Mouse (Mus musculus): ENCODE data around the gene Tmem189. TPM values are rescaled to one million over a fixed set of nuclear protein-coding genes. Genes with fewer than 3 reads are reported as not detected.
A peak's percentile ranks its signal among the peaks of the same experiment; 100 is the strongest.

Gene Tmem189
- total RNA-seq, 2 experiments from 2014 or later, result 13.0 to 14.9 TPM

DNA sequence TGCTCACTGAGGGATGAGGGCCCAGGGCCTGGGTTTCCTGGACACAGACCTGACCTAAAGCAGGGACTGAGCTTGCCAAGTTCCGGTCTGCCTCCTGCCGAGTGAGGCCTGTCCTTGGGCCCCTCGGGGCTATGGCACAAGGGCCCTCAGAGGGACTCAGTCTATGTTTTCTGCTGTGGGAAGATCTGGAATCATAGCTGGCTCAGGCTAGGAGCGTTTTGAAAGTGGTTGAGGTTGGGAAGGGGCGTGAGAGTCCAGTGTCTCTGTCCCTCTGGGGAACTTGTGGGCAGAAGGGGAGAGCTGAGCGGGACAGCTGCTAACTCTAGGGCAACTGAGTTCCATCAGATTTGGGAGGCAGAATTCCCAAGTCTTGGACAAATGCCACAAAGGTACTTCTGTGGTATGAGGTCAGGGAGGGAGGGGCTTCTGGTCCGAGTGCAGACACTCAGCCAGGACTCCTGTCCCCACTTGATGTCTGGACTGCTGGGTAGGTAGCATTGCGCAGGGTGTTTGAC is 89.1 kb downstream of the Tmem189 start:
- no peak overlapping the region for H3K4me3 ChIP-seq
- intact Hi-C loops (cut with DNase I), result no loop called here
- H3K27ac ChIP-seq, result no peak overlapping the region
- DNase-seq, result no peak
- no peak for TF ChIP-seq CTCF (IDR thresholded peaks at IDR 0.05)

DNA sequence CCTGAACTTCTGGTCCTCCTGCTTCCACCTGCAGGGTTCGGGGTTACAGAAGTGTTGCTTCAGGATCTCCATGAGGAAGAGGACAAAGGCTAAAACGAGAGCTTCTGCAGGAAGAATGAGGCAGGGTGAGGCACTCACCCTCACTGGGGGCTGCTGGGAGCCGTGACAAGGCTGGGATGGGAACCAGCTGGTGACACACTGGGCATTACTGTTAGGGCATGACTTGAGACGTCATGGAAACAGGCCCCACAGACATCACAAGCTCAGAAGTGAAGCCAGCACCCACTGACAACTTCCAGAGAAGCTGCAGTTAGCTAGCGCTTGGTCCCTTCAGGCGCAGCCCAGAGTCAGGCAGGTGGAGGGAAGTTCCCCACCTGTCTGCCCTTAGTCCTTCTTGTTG is 89.7 kb downstream of the Tmem189 start:
- intact Hi-C loops (cut with DNase I), result no loop called here
- no peak for DNase-seq
- no peak overlapping the region for H3K27ac ChIP-seq
- TF ChIP-seq CTCF (IDR thresholded peaks at IDR 0.05), result no peak
- H3K4me3 ChIP-seq, result no peak overlapping the region

DNA sequence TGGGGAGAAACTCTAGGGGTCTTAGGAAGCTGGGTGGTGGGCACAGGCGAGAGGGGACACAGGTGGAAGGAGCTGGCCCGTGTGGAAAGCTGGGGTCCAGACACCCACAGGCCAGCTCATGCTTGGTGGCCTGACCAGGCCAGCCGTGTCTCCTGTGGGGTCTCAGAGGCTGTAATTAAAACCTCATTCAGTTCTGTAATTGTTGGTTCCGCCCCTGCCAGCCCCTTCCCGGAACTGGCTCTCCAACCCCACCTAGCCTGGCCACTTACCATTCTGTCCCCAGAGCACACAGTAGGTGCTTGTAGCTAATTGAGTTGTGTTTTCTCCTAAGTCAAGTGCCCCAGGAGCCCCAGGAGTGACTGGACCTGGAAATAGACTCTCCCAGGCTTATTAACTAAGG is 90.4 kb downstream of the Tmem189 start:
- DNase-seq, result no peak
- H3K4me3 ChIP-seq, result no peak overlapping the region
- no peak overlapping the region for H3K27ac ChIP-seq
- intact Hi-C loops (cut with DNase I), result no loop called here
- no peak for TF ChIP-seq CTCF (IDR thresholded peaks at IDR 0.05)

DNA sequence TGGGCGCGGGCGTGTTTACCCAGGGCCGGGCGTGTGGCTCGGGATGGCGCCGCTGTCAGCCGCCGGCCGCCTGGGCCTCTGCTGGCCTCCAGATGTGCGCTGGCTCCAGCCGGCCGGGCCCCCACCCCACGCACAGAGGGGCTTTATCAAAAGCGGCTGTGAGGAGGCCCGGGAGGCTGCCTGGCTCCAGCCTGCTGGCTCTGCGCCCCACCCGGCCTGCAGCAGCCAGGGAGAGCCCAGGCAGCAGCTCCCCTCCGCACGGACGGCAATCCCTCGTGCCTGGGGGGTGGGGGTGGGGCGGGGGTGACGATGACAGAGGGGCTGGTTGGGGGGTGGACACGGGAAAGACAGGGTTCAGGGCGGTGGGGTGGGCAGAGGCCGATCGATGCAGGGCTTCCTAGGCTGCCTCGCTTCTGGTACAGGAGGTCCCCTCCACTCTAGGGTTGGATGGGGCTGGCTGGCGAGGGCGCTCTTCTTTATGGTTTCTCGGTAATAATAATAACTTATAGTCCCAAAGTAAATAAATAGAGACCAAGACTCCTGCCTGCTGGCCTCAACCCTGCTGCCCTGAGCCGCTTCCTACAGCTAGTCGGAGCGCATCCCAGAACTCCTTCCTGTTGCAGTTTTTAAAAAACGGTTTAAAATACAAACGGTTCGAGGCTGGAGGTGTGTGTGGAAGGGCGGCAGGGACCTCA is 92.0 kb downstream of the Tmem189 start:
- Histone ChIP-seq H3K27ac (peak overlapping the region; percentile 72), H3K4me3 (peak overlapping the region; percentile 48)
- no peak for TF ChIP-seq CTCF (IDR thresholded peaks at IDR 0.05)
- intact Hi-C loops (cut with DNase I), result no loop called here
- peak; percentile 73 for DNase-seq

DNA sequence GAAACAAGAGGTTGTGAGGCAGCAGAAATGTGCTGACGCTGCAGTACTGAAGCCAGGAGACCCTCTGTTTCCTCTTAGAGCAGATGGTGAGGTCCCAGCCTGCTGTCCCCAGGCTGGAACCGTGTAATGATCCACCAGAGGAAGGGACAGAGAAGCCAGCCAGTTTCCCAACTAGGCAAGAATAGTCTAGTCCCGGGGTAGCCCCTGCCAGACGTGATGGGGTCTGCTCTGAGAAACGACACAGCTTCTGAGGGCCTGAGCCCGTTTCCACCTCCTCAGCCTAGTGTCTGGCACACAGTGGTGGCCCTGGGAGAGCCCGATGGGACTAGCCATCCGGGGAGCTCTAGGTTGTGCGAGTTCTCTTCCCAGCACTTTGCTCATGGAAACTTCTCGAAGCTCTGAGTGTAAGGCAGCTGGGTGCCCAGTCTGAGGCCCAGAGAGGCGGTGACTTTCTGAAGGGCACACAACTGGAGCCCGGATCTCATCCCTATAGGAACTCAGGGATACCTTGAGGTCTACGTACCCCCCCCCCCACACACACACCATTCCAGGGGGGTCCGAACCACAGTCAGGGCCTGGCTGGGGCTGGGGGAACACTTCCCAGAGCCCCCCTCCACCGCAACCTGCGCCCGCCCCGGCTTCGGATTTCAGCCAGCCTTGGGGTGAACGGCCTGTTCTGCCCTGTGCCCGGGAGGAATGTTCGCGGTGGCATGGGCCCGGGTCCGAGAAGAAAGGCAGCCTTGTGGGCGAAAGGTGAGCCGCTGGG is 92.7 kb downstream of the Tmem189 start:
- intact Hi-C loops (cut with DNase I), result no loop called here
- no peak for TF ChIP-seq CTCF (IDR thresholded peaks at IDR 0.05)
- peak overlapping the region; percentile 48 for H3K4me3 ChIP-seq
- DNase-seq, result no peak
- H3K27ac ChIP-seq, result peak overlapping the region; percentile 72

DNA sequence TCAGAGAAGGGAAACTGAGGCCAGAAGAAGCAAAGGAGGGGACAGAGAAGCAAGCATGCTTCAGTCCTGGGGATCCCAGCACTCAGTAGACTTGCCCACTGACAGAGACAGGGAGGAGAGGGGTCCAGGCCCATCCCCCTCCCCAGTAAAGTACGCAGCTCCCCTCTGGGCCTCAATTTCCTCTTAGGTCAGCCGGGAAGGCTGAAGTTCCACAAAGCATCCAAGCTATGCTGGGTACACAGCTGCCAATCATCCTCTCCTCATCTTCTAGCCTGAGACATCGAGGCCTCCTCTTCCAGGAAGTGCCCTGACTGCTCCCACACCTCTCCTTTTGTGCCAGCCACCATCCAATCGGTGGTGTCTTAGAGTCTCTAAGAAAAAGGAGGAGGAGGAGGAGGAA is 93.4 kb downstream of the Tmem189 start:
- no peak for DNase-seq
- intact Hi-C loops (cut with DNase I), result no loop called here
- H3K27ac ChIP-seq, result peak overlapping the region; percentile 78
- TF ChIP-seq CTCF (IDR thresholded peaks at IDR 0.05), result no peak
- peak overlapping the region; percentile 26; the same call in 1 of the 2 replicates for H3K4me3 ChIP-seq

DNA sequence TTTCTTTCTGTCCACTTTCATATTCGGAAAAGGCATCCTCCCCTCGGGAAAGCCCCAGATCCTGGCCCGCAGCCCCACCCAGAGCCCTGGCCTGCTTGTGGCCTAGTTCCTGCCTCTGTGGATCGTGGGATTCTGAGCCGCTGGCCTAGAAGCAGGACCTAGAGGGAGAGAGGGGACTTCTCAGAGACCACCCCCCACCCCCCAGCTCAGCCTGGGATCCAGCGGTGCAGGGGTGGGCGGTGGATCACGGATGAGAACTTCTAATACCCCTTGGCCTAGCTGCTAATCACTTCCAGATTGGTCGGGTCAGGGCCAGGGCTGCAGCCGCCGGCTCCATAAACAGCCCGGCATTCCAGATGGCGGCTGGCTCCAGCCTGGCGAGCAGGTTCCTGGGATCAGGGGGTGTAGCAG is 93.9 kb downstream of the Tmem189 start:
- Histone ChIP-seq H3K27ac (peak overlapping the region; percentile 78), H3K4me3 (peak overlapping the region; percentile 26)
- intact Hi-C loops (cut with DNase I), result no loop called here
- TF ChIP-seq CTCF (IDR thresholded peaks at IDR 0.05), result no peak
- DNase-seq, result peak; percentile 85

DNA sequence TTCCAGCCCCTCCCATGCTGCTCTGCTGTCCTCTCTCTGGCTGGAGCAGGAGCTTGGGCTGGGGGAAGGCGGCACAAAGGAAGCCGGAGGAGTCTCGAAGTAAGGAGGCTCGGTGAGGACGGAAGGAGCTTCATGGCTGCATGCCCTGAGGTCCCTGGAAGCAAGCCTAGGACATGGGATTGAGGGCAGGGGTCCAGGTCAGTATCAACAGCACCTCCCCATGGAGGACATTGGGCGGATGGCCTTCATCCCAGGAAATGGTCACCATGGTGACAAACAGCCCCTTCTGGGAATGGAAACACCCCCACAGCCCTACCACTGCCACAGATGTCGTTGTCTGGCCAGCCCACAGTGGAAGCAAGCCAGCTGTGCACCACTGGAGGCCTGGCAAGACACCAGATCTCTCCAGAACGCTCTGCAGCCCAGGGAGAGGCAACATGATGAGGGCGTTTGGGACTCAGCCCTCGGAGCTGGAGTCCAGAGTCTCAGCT is 95.1 kb downstream of the Tmem189 start:
- peak overlapping the region; percentile 78 for H3K27ac ChIP-seq
- TF ChIP-seq CTCF (IDR thresholded peaks at IDR 0.05), result peak; percentile 20; the same call in 1 of the 2 replicates
- H3K4me3 ChIP-seq, result peak overlapping the region; percentile 13; the same call in 1 of the 2 replicates
- intact Hi-C loops (cut with DNase I), result no loop called here
- DNase-seq, result peak; percentile 92

DNA sequence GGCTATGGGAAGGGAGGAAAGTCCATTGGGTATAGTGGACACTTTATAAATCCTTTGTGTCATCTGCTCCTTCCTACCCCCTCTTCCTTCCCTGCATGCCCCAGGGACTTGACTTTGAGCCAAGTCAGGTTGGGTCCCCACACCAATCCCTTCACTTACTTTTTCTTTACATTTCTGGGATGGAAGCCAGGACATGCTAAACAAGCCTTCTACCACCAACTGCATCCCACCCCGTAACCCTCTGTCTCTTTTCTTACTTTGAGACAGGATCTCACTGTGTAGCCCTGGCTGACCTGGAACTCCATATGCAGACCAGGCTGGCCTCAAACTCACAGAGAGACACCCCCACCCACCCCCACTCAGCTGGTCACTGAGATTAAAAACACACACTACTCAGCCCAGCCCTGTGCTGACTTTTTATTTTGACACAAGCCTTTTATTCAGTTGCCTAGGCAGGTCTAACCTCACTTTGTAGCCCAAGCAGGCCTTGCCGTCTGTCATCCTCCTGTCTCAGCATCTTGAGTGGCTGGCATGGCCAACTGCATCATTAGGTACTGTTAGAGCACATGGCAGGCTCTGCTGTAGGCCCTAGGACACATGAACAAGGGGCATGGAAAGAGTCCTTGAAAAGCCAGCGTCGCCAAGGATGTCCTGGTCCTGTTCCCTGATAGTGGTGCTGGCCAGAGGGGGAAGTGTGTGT is 95.9 kb downstream of the Tmem189 start:
- intact Hi-C loops (cut with DNase I), result no loop called here
- no peak for DNase-seq
- TF ChIP-seq CTCF (IDR thresholded peaks at IDR 0.05), result no peak
- H3K4me3 ChIP-seq, result no peak overlapping the region
- peak overlapping the region; percentile 78 for H3K27ac ChIP-seq

Small RNA genes lying within 50 kb of the gene (microRNA-seq; reads per million reads assigned to microRNA genes)
- not detected for gene Gm22355

Other genes with a start within 250 kb of the Tmem189 start
- 10 to 100 TPM; 40.0 to 40.9 TPM for gene Rnf114, start 197.2 kb downstream of the Tmem189 start, total RNA-seq (2021)
- 10 to 100 TPM; 18.4 to 18.9 TPM for gene Spata2, start 196.9 kb downstream of the Tmem189 start, total RNA-seq (2021)
- gene Snai1, start 151.6 kb downstream of the Tmem189 start, total RNA-seq (2021), result 1 to 10 TPM; 1.1 to 1.2 TPM
- gene Ube2v1, start 57.7 kb downstream of the Tmem189 start, total RNA-seq (2021), result 100 to 1,000 TPM; 170 to 181 TPM
- gene Gm20431, start 28.3 kb downstream of the Tmem189 start, total RNA-seq (2021), result 10 to 100 TPM in 1 of 2 experiments, 1 to 10 TPM in 1; 3.7 to 11.5 TPM
- 100 to 1,000 TPM; 106 to 181 TPM for gene Cebpb, start 907 bp downstream of the Tmem189 start, total RNA-seq (2021)
- 10 to 100 TPM; 15.4 to 19.6 TPM for gene Ptpn1, start 242.2 kb upstream of the Tmem189 start, total RNA-seq (2021)

Data from gastrocnemius, adult 2 months (tissue).